Mouse (Mus musculus) embryonic fibroblast, embryonic 13.5 days (primary cell): ENCODE results near the gene Syt13.

Experiments used
- CTCF ChIP-seq: IDR thresholded peaks from 2 replicates; pipeline ENCODE4 v1.5.1; 2011; ENCODE audit warnings: mild to moderate bottlenecking, control low read depth, low read length, moderate library complexity, borderline replicate concordance; ENCODE audit not compliant: insufficient read depth
- POLR2A ChIP-seq: IDR thresholded peaks from 2 replicates; pipeline ENCODE4 v1.6.1; 2011; ENCODE audit warnings: low read depth, mild to moderate bottlenecking, control low read depth, low read length, moderate library complexity

DNA sequence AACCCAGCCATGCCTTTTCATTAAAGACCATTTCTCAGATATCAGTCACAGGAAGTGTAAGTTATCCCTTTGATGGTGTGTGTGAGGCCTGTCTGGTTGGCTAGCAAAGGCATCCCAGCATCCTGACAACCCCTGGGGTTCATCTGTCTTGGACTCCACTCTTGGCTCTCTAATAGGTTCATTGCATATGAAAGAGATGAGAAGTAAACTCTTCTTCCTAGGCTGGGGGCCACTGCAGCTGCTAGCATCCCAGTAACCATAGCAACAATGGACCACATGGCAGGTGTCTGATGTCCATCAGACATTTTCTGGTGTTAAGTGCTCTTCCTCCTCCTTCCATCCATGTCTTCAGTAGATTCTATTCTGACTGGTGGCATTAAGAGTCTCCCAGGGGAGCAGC is 2.6 kb upstream of the Syt13 start:
- TF ChIP-seq POLR2A: no peak
- no peak for TF ChIP-seq CTCF
